Comparison of ENCODE assay signal across 18 mouse cellular contexts in genomic region chr3:108764976-108765375, GRCm38 (mm10). TPM values are rescaled to one million over a fixed set of nuclear protein-coding genes. Genes with fewer than 3 reads are reported as not detected.
DNase-seq lines count a peak whose midpoint lies in the region; ATAC-seq and TF ChIP-seq lines count a peak whose summit lies in the region.
"Had no signal": no experiment of that assay in that cellular context is flagged by ENCODE, and none has a peak within 500 bp of the region (broad histone marks: within the 10 kb centered on the region; RNA-seq: fewer than 3 reads in every experiment).

No protein-coding gene starts in this region.

- no peaks in the 10 kb centered on the region for H3K27me3 ChIP-seq in kidney, postnatal 0 days (ENCODE audit: insufficient read depth, low read length)
- H3K27me3 ChIP-seq in midbrain, embryonic 11.5 days (ENCODE audit: control insufficient read depth, insufficient read depth, low read length): no peaks in the 10 kb centered on the region
- H3K27me3 ChIP-seq in midbrain, embryonic 16.5 days (ENCODE audit: control insufficient read depth, insufficient read depth, low read depth, low read length): no peaks in the 10 kb centered on the region
- H3K27me3 ChIP-seq in hindbrain, embryonic 13.5 days: no peaks in the 10 kb centered on the region
- H3K27me3 ChIP-seq: embryonic facial prominence, embryonic 13.5 days; limb, embryonic 13.5 days; Patski had no signal

- WGBS in kidney, postnatal 0 days: 41% methylated on average over 7 of the region's 7 CpGs
- 74% methylated on average over 7 of the region's 7 CpGs for WGBS in midbrain, embryonic 11.5 days
- WGBS in midbrain, embryonic 16.5 days: 58% methylated on average over 7 of the region's 7 CpGs
- WGBS in hindbrain, embryonic 13.5 days: 59% methylated on average over 7 of the region's 7 CpGs

- no peak for ATAC-seq in kidney, postnatal 0 days (replicated peaks; ENCODE audit: low FRiP score, low read depth)
- ATAC-seq in midbrain, embryonic 11.5 days (ENCODE audit: low FRiP score): no peak
- no peak for ATAC-seq in midbrain, embryonic 16.5 days
- ATAC-seq in hindbrain, embryonic 13.5 days (ENCODE audit: low FRiP score): no peak
- ATAC-seq: activated CD4-positive, CD25-positive, alpha-beta regulatory T cell, adult 4 months; Patski had no signal

- no peak overlapping the region for H3K27ac ChIP-seq in kidney, postnatal 0 days
- H3K27ac ChIP-seq in midbrain, embryonic 11.5 days (ENCODE audit: low read depth, low read length): no peak overlapping the region
- no peak overlapping the region for H3K27ac ChIP-seq in midbrain, embryonic 16.5 days (ENCODE audit: low read length)
- H3K27ac ChIP-seq in hindbrain, embryonic 13.5 days: no peak overlapping the region
- H3K27ac ChIP-seq: embryonic facial prominence, embryonic 13.5 days; limb, embryonic 13.5 days; midbrain, embryonic 10.5 days had no signal

- H3K9me3 ChIP-seq in kidney, postnatal 0 days (replicated peaks; ENCODE audit: low read length): no peaks in the 10 kb centered on the region
- H3K9me3 ChIP-seq in midbrain, embryonic 11.5 days (ENCODE audit: control insufficient read depth, low read length): no peaks in the 10 kb centered on the region
- no peaks in the 10 kb centered on the region for H3K9me3 ChIP-seq in midbrain, embryonic 16.5 days (replicated peaks; ENCODE audit: control insufficient read depth, low read length, poor library complexity, severe bottlenecking)
- H3K9me3 ChIP-seq in hindbrain, embryonic 13.5 days: no peaks in the 10 kb centered on the region
- H3K9me3 ChIP-seq: embryonic facial prominence, embryonic 13.5 days; limb, embryonic 13.5 days; midbrain, embryonic 10.5 days had no signal

- no peak for TF ChIP-seq CTCF in kidney, postnatal 0 days (IDR thresholded peaks at IDR 0.05; ENCODE audit: low read depth)

- H3K36me3 ChIP-seq in kidney, postnatal 0 days (ENCODE audit: insufficient read depth, low read length): no peaks in the 10 kb centered on the region
- no peaks in the 10 kb centered on the region for H3K36me3 ChIP-seq in midbrain, embryonic 11.5 days (ENCODE audit: control insufficient read depth, insufficient read depth, low read length)
- H3K36me3 ChIP-seq in midbrain, embryonic 16.5 days (ENCODE audit: control insufficient read depth, insufficient read depth, low read length): no peaks in the 10 kb centered on the region
- no peaks in the 10 kb centered on the region for H3K36me3 ChIP-seq in hindbrain, embryonic 13.5 days
- H3K36me3 ChIP-seq: embryonic facial prominence, embryonic 13.5 days; limb, embryonic 13.5 days; midbrain, embryonic 10.5 days had no signal

- DNase-seq in cerebellum, postnatal 25 days: peak; percentile 17 to 32
- no peak for DNase-seq in cerebellum, adult 9-11 months
- peak; percentile 12 for DNase-seq in kidney, postnatal 0 days (ENCODE audit: low spot score)
- DNase-seq in kidney, adult 11 months: no peak
- DNase-seq in midbrain, embryonic 11.5 days (ENCODE audit: low spot score, missing footprints): peak; percentile 53
- DNase-seq: heart, postnatal 36 days; layer of hippocampus, adult 9-11 months; lung, postnatal 36 days; thymus, postnatal 4 days had no signal

- no peaks in the 10 kb centered on the region for H3K4me1 ChIP-seq in kidney, postnatal 0 days (replicated peaks; ENCODE audit: insufficient read depth, low read length)
- H3K4me1 ChIP-seq in midbrain, embryonic 11.5 days (ENCODE audit: control insufficient read depth, insufficient read depth, low read length): no peaks in the 10 kb centered on the region
- H3K4me1 ChIP-seq in midbrain, embryonic 16.5 days (ENCODE audit: control insufficient read depth, insufficient read depth, low read length): no peaks in the 10 kb centered on the region
- 0 out of 2 replicates have a peak, but pooled peaks cover 4% of the 10 kb centered on the region for H3K4me1 ChIP-seq in hindbrain, embryonic 13.5 days (replicated peaks)

- no peak overlapping the region for H3K4me2 ChIP-seq in kidney, postnatal 0 days (ENCODE audit: low read length)
- H3K4me2 ChIP-seq in midbrain, embryonic 11.5 days: no peak overlapping the region
- no peak overlapping the region for H3K4me2 ChIP-seq in midbrain, embryonic 16.5 days (ENCODE audit: low read length)
- H3K4me2 ChIP-seq in hindbrain, embryonic 13.5 days: no peak overlapping the region
- H3K4me2 ChIP-seq: embryonic facial prominence, embryonic 13.5 days; heart, embryonic 11.5 days; limb, embryonic 13.5 days had no signal

- no peak overlapping the region for H3K4me3 ChIP-seq in kidney, postnatal 0 days (replicated peaks; ENCODE audit: low read depth, low read length)
- H3K4me3 ChIP-seq in midbrain, embryonic 11.5 days (ENCODE audit: low read depth, low read length): no peak overlapping the region
- no peak overlapping the region for H3K4me3 ChIP-seq in midbrain, embryonic 16.5 days (ENCODE audit: low read depth, low read length)
- no peak overlapping the region for H3K4me3 ChIP-seq in hindbrain, embryonic 13.5 days
- H3K4me3 ChIP-seq: embryonic facial prominence, embryonic 13.5 days; limb, embryonic 13.5 days; midbrain, embryonic 10.5 days; myocyte had no signal

- no peak overlapping the region for H3K9ac ChIP-seq in kidney, postnatal 0 days (ENCODE audit: low read depth, low read length)
- no peak overlapping the region for H3K9ac ChIP-seq in midbrain, embryonic 11.5 days (ENCODE audit: low read length)
- H3K9ac ChIP-seq in midbrain, embryonic 16.5 days (ENCODE audit: low read depth, low read length): no peak overlapping the region
- no peak overlapping the region for H3K9ac ChIP-seq in hindbrain, embryonic 13.5 days
- H3K9ac ChIP-seq: embryonic facial prominence, embryonic 13.5 days; limb, embryonic 13.5 days had no signal

RNA-seq across cellular contexts. Expression of gene Aknad1, which starts 25.5 kb away (rescaled TPM):
- not detected in 2 replicates for polyA plus RNA-seq in kidney, postnatal 0 days (2015; fragmentation: Nextera tagmentation; extraction: Ambion mirVana)
- not detected in 2 replicates for polyA plus RNA-seq in midbrain, embryonic 11.5 days (2014; fragmentation: Nextera tagmentation; extraction: Ambion mirVana)
- not detected in 2 replicates for polyA plus RNA-seq in midbrain, embryonic 16.5 days (2015; fragmentation: Nextera tagmentation; extraction: Ambion mirVana)
- polyA plus RNA-seq in hindbrain, embryonic 13.5 days (2015; fragmentation: Nextera tagmentation; extraction: Ambion mirVana): 0.16 TPM in 1 of 2 replicates, not detected in the other
- polyA plus RNA-seq: activated CD4-positive, CD25-positive, alpha-beta regulatory T cell, adult 4 months; heart, embryonic 11.5 days; midbrain, embryonic 10.5 days; Patski had no signal

RNA-seq across cellular contexts. Expression of gene Gpsm2, which starts 42.9 kb away (rescaled TPM):
- polyA plus RNA-seq in kidney, postnatal 0 days (2015; fragmentation: Nextera tagmentation; extraction: Ambion mirVana): 26.7 and 29.0 TPM in 2 replicates
- polyA plus RNA-seq in midbrain, embryonic 11.5 days (2014; fragmentation: Nextera tagmentation; extraction: Ambion mirVana): 113 and 119 TPM in 2 replicates
- polyA plus RNA-seq in midbrain, embryonic 16.5 days (2015; fragmentation: Nextera tagmentation; extraction: Ambion mirVana): 16.6 and 19.4 TPM in 2 replicates
- polyA plus RNA-seq in hindbrain, embryonic 13.5 days (2015; fragmentation: Nextera tagmentation; extraction: Ambion mirVana): 24.4 and 26.8 TPM in 2 replicates

Comparison
In these comparisons a context has a peak if more than half of its experiments do, and no peak if none do; other contexts are left out.
1. DNase-seq: peak in cerebellum, postnatal 25 days (2 of 2), kidney, postnatal 0 days (single experiment) and midbrain, embryonic 11.5 days (single experiment); none in cerebellum, adult 9-11 months (single experiment) and kidney, adult 11 months (single experiment).